Mouse (Mus musculus) gastrocnemius, postnatal 25 days (tissue): ENCODE measurements around the gene Gon7. TPM values are rescaled to one million over a fixed set of nuclear protein-coding genes. Genes with fewer than 3 reads are reported as not detected.

Source experiments
- DNase-seq: peaks from one replicate; pipeline ENCODE4 v3.0.0; 2022
- total RNA-seq, 2 experiments: library from RNA; stranded (reverse); gene quantifications; 1 replicate in 1 of 2; 2 replicates in 1 of 2; pipeline ENCODE4 v1.2.3; 2021

The Gon7 gene
- total RNA-seq, 2 experiments from 2014 or later, result 6.5 to 10.1 TPM

DNA sequence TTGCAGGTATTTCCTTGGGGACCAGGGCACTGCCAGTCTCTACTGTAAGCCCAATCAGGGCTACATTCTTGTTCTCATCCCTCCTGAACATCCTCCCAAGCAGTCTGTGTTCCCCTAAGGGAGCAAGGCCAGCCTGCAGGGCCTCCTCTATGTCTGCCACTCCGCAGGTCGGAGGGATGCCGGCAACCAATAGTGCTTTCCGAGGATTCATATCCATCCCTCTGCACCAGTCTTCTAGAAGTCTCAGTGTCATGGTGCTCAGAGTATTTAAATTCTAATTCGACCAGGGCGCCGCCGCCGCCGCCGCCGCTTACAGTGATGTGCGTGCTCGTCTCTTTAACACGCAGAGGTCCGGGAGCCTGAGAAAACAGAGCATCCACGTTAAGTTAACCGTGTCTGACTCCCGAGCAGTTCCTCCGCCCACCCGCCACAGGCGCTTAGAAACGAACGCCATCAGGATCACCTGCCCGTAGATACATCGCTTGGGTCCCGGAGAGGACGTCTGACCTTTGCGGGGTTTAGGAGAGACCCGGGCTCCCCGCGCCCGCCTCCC lies 14.5 kb downstream of the Gon7 start:
- no peak for DNase-seq

DNA sequence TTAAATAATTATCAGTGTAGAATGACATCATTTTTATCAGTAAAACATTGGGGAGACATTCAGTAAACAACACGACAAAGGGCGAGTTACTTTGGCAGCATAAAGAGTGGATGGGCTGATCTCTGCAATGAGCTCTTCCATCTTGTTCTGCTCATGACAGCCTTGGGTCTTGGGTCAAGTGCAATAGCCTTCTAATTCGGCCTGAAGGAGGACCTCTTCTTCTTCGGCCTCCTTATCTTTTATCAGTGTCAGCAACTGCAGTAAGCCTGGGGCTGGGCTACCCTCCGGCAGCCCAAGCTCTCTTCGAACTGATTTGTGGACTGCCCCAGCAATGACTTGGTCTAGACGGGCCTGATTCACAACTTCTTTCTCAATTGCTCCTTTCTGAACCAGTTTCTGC lies 15.5 kb downstream of the Gon7 start:
- no peak for DNase-seq

DNA sequence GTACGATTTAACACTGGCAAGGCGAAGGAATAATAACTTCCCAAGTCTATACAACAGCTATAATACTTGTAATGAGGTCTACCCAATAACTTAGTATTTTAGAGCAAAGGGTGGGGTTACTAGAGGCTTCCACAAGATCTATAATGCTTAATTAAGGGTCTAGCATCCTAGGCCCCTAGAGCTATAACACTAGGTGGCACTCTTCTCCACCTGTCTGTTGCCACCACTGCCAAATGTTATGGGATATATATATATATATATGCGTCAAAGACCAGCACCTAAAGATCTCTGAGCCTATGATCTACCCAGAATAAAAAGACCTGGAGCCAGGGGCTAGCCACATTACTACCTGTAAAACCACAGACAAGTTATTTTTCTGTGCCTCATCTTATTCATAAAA lies 17.3 kb downstream of the Gon7 start:
- DNase-seq, result no peak

DNA sequence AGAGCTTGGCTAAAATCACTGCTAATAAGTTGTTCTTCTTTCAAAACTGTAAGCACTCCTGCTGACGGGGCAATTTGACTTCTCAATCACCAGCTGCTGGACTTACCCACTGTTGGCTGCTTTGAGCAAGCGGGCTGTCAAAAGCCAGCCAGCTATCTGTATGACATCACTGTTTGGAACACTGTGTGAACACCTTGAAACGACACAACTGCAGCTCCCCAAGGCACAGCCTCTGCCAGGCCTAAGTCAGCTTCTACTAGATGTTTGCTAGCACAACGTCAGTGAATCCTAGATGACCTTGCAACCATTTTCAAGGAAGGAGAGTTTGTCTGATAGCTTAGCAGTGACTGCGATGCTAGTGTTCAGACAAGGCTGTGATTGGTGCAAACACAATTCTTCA lies 18.5 kb downstream of the Gon7 start:
- DNase-seq, result no peak

DNA sequence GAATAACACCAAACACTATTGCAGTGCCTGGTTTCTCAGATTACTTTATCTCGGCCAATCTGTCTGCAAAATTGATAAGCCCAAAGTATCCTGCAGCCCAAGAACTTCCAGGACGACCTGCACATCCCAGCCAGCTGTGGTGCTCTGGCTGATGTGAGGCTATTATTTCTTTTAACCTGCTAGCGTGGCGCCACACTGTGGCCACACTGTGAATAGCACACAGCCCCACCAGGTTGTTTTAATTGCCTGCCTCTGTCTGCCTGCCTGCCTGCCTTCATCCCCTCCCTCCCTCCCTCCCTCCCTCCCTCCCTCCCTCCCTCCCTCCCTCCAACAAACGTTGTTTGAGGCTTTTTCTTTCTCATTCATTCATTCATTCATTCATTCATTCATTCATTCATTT lies 24.2 kb downstream of the Gon7 start:
- DNase-seq, result peak; percentile 31

DNA sequence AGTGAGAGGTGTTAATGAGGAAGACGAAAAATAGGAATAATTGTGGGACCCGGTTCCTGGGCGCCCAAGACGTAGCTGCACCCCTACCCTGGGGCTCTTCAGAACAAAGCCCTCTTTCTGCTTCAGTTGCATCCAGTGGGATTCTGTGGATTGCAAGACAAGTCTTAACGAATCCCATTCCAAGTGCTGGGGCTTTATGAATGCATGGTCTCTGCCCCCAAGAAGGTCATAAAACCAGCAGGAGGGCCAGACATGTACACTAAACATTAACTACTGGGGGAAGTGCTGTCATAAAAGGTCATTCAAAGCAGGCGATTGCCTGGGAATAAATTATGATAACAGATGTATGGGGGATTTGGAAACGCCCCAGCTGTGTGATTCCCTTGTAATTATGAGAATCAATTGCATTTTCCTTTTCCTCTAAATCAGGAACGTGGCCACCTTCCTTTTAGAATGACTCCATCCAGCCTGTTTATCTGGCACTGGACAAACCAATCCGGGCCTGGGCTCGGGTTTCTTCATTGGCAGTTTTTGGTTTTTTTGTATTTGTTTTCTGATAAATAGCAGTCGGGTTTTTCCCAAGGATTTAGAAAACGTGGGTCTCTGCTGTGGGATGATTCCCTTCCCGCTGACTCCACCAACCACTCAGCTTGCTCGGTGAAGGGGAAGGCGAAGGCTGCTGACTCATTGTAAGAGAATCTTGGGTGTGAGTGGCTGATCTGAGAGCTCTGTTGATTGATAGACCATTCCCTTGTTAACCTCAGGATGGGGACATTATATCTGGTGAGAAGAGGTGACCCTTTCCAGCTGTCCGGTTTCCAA lies 26.6 kb downstream of the Gon7 start:
- DNase-seq, result no peak

DNA sequence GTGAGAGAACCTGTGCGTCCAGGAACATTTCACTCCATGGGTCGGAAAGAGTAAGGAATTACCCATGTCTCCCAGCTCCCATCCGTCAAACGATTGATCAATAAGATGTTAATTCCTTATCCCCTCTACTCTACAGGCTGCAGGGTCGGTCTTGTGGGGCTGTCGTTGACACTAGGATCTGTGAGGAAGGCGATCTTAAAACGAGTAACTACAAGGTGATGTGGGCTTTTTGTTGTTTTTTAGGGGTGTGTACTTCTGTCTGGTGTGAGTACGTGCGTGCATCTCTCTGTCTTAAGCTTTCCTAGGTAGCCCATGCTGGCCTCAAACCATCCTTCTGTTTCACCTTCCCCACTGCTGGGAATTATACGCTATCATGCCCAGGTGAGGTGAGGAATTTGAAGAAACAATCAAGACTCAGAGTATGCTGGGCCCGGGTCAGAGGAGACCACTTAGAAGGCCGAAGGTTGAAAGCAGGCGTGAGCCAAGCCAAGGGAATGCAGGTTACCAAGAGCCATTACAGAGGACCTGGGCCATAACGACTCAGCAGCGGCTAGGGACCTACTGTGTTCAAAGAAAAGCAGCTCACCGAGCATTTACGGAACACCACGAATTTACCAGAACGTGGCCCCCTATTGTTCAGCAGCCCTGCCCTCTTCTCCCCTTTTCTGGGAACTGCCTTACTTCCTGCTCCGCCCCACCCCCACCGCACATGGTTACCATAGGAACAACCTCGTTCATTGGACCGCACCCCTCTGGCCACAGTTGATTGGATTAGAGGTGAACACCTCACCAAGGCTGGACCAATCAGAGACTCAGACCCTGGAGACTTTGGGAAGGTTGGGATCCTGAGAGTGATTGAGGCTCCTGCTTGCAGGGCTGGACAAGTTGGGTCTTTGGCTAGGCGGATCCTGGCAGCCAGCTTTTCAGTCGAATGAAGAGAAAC lies 27.5 kb downstream of the Gon7 start:
- no peak for DNase-seq

DNA sequence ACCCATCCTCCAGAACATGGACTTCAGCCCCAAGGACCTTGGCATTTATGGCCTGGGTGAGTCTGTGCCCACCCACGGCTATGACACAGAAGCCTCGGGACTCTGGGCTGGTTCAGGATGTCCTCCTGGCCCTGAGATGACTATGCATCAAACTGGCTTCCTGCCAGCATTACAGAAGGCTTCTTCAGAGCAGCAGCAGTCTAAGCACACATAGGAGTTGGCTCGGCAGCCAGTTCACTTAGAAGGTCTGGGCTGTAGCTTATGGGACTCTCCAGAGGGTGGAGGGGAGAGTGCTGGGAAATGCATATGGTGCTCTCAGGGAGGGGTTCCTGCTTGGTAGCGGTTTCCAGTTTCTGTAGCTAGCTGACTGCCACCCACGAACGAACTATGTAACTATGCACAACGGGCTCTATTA lies 31.8 kb downstream of the Gon7 start:
- DNase-seq, result no peak

DNA sequence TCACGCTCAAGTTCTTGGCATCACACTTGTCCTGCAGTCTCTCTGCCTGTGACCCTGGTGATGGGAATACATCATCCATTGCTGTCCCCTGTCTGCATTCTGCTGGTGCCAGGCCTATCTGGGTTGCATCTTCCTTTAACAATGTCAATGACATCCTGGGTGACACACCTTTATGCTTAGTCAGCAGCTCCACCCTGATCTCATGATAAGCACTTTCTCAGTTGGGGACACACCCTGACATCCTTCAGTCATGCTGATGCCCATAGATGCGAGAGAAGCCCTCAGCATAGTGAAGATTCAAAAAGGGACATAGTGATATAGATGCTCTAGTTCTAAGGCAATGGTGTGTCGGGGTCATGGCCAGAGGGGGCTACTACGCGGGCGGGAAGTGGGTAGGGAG lies 32.5 kb downstream of the Gon7 start:
- no peak for DNase-seq

DNA sequence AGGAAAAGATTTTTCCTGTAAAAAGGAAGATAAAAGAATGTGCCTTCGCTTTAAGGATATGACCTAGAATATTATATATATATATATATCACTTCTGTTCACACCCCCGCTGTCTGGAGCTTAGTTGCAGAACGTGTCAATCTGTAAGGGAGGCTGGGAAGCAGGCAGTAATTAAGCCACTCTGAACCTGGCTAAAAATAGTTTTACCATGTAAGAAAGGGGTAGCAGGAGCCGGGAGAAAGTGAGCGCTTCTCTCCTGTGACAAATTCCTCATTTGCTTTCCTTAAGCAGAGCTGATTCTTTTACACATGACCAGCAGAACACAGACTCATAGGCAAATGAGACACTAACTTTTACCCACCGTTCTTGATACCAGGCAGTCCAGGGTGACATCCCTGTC lies 33.7 kb downstream of the Gon7 start:
- DNase-seq, result no peak

DNA sequence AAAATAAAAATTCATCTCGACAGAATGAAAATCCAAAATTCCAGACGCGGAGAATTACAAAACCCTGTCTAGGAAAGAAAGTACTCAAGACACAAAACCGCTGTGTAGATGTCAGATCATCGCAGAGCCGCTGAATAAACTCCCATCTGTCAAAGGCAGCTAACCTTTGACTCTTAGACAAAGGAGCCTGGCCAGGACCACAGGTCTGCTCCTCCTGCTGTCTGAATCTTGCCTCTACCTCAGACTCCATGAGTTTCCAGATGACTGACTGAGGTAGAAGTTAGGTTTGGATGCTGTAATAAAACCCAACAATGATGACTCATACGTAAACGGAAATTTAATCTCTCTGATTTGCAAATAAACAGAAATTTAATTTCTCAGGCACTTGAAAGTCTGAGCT lies 34.6 kb downstream of the Gon7 start:
- no peak for DNase-seq

DNA sequence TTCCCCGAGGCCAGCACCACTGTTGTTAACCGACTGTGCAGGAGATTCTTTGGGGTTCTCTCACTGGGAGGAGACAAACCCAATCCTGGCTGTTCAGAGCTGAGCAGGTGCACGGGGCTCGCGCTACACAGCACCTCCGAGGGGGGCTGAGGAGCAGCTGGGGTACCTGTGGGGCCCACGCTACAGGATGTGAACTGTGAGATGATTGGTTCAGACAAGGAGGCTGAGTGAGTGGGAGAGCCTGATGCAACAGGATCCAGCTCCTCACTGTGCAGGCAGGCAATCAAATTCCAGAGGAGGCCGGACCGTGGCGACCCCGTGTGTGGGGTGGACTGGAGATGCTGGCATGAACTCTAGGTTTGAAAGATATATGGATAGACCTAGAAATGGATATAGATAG lies 35.2 kb downstream of the Gon7 start:
- DNase-seq, result no peak

DNA sequence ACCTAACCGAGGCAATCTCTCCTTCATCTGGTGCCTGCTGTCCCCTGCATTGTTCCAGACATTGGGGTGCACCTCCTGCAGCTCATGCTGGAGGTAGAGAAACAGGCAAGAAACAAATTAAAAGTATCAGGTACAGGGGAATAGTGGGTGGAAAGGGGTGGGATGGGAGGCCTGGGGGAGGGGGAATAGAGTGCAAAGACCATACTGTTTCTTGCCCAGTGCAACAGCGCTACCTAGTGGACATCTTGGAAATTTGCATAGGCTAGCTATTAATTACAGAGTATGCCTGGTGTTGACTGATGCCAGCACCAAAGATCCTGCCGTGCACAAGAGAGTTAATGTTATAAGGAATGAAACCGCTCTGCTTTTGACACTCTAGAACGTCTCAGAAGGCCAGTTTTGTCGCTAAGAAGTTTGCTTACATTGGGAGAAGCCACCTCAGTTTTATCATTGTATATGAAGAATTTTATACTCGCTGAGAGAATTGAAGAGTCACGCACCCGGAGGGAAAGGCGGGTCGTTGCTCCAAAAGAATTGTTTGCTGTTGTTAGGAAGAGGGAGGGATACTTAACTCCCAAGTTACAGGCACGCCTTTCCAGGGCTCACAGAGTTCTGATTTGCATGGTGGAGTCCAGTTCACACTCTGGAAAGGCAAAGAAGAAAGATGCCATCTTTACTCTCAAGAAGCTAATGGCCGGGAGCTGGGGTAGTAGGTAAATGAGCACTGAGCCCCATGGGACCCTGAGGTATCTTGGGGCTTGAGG lies 37.9 kb downstream of the Gon7 start:
- no peak for DNase-seq

DNA sequence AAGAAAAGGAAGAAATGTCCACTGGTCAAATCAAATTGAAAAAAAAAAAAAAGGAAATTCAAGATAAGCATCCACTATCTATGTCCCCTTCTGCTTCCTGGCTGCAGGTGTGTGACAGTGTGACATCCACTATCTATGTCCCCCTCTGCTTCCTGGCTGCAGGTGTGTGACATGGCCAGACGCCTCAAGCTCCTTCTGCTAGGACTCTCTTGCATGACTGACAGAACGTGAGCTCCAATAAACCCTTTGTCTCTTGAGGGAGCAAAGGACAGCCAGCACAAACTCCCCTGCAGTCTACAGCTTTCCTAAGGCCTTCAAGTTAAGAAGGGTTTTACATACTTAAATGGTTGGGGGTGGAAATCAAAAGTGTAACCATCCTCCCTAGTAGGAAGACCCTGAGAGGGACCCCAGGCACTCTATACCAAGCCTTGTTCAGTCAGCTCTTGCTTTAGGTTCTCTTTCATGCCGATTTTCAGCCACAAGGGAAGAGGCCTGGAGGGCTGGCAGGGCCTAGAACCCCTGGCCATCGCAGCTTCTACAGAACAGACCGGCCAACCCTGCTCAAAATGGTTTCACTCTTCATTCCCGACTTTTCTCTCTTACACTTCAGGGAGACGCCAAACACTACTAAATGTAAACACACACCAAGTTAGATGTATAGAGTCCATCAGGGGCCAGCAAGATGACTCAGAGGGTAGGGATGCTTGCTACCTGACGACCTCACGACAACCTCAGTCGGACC lies 42.8 kb downstream of the Gon7 start:
- DNase-seq, result peak; percentile 2

DNA sequence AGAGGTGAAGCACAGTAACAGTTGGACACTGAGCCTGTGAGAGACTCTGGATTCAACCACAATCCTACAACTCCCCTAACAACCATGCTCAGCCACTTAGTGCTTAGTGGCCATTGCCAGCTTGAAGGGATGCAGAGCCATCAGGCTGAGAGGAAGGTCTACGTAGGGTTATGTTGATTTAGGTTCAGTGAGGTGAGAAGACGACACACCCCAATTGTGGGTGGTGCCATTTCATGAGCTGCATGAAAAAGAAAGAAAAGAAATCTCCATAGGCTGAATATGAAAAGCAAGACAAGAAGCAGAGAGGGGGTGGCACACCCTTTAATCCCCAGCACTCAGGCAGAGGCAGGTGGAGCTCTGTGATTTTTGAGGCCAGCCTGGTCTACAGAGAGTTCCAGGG lies 43.5 kb downstream of the Gon7 start:
- DNase-seq, result no peak

DNA sequence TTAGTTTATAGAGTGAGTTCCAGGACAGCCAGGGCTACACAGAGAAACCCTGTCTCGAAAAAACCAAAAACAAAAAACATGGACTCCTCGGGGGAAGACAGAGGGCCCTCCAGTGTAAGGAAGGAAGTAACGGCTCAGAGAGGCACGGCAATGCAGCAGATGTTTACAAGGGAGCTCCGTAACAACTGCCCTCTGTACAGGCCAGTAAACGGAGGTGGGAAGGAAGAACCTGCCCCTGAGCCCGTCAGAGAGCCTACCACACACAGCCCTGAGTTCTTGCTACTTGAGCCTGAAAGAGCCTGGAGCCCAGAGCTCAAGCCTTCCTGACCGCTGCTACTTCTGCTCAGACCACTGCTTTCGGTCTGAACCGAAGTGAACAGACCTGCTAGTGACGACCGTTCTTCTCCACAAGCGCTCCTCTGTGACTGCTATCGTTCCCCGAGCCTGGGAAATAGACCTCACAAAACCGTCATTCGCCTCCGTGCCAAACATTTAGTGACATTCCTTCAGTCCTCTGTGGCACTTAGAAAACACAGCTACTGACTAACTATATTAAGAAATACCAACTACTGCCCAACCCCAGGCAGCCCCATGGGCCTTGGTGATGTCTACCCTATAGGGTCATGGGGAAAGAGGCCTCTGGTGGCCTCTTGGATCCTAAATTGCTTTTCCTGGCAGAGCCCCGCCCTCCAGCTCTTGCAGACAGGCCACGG lies 44.3 kb downstream of the Gon7 start:
- no peak for DNase-seq

DNA sequence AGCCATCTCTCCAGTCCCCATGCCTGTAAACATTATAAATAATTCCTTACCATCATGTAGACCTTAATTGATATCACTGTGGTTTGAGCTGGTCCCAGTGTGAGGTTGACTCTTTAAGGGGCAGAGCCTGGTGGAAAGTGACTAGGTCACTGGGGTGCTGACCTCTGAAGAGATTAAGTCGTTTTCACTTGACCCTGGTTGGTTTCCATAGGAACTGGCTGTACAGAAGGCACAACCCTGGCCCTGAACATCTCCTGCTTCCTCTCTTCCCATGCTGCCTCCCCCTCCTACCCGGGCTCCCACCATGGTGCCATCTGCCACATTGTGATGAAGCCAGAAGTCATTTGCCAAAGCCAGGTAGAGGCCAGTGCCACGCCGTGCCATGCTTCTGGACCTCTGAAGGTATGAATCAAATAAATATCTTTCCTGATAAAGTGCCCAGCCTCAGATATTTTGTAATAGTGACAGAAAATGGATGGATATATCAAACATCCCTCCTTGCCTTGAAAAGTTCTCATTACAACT lies 46.7 kb downstream of the Gon7 start:
- no peak for DNase-seq

DNA sequence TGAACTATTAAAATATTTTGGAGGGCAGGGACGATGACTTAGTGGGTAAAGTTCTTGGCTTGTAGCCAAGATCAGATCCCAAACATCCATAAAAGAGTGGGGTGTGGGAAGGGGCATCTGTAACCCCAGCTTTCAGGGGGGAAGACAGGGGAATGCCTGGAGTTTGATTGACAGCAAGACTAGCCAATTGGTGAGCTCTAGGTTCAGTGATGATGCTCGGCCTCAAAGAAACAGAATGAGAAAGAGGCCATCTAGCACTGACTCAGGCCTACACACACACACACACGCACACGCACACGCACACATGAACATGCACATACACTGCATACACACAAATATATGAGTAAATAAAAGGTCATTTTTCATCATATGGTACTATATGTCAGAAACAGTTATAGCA lies 47.7 kb downstream of the Gon7 start:
- DNase-seq, result no peak

DNA sequence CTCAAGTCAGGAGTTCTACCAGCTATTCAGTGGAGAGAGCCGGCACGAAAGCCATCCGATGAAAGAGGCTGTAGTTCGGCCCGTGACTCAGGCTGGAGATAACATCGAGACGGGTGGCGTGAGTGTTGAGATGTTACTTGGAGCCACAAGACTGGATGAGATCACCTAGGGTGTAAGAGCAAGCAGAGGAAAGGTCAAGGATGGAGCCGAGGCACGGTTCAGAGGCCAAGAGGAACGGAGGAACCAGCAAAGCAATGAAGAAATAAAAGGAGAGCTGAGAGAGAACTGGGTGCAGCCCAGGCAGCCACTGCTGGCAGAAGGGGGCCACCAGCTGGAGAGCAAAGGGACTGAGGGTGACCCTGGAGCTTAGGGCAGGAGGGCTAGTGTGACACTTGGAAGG lies 49.4 kb downstream of the Gon7 start:
- DNase-seq, result no peak

DNA sequence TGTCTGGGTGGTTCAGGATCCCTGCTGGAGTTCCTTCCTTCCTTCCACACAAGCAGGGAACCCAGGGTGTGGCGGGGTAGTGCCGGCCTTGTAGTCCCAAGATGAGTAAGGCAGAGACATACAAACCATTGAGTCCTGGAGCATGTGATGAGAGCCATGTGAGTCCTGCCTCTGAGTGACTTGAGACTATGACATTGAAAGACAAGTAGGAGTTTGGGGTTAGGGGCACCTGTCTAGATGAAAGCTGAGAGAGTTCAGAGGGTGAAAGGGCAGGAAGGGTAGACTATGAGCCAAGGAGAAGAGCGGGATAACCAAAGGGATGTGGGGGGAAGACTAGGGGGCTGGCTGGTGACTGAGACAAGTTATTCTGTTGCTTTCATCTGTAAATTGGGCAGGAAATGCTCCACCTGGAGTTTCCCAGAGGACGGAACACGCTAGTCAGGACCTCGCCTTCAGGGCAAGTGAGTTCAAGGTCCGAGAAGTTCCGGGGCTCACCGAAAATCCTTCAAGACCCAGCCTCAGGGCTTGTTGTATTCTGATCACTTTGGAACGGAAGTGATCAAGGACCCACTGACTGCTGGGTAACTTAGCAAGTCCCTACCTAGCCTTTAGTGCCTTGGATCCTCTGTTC lies 50.7 kb downstream of the Gon7 start:
- DNase-seq, result no peak
